8 mouse cellular contexts compared by ENCODE assay signal in genomic region chr10:8756604-8757354, GRCm38 (mm10).
DNase-seq lines count a peak whose midpoint lies in the region; ATAC-seq lines count a peak whose summit lies in the region.

No protein-coding gene starts in this region.

- peak overlapping the region; percentile 85 for H3K27ac ChIP-seq in embryonic facial prominence, embryonic 15.5 days (replicated peaks)
- peak overlapping the region; percentile 82 for H3K27ac ChIP-seq in hindbrain, embryonic 14.5 days
- peak overlapping the region; percentile 71; the same call in 1 of the 2 replicates for H3K27ac ChIP-seq in neural tube, embryonic 14.5 days (ENCODE audit: low read depth, low read length)

- H3K27me3 ChIP-seq in embryonic facial prominence, embryonic 15.5 days, result no peaks in the 10 kb centered on the region
- H3K27me3 ChIP-seq in hindbrain, embryonic 14.5 days (ENCODE audit: control insufficient read depth, insufficient read depth, low read length), result no peaks in the 10 kb centered on the region
- H3K27me3 ChIP-seq in neural tube, embryonic 14.5 days (ENCODE audit: control insufficient read depth, insufficient read depth, low read length), result no peaks in the 10 kb centered on the region

- peak; percentile 18 to 35 for DNase-seq in kidney, postnatal 4 days
- no peak for DNase-seq in kidney, adult 9 months
- no peak for DNase-seq in hindbrain, embryonic 14.5 days (ENCODE audit: low spot score)
- no peak for DNase-seq in embryo, embryonic 10.5 days (ENCODE audit: low spot score)
- DNase-seq in urinary bladder, postnatal 10 days (ENCODE audit: low spot score), result no peak
- no peak for DNase-seq in urinary bladder, postnatal 25 days (ENCODE audit: low spot score)

- 54% methylated on average over 11 of the region's 11 CpGs for WGBS in embryonic facial prominence, embryonic 15.5 days
- WGBS in hindbrain, embryonic 14.5 days, result 66% methylated on average over 11 of the region's 11 CpGs
- 52% methylated on average over 11 of the region's 11 CpGs for WGBS in neural tube, embryonic 14.5 days

- peak overlapping the region; percentile 35 for H3K4me2 ChIP-seq in embryonic facial prominence, embryonic 15.5 days (replicated peaks)
- H3K4me2 ChIP-seq in hindbrain, embryonic 14.5 days (replicated peaks), result peak overlapping the region; percentile 55
- H3K4me2 ChIP-seq in neural tube, embryonic 14.5 days (ENCODE audit: low read depth, low read length), result peak overlapping the region; percentile 54

- ATAC-seq in embryonic facial prominence, embryonic 15.5 days (ENCODE audit: insufficient number of reproducible peaks, low FRiP score, low TSS enrichment, low read depth), result no peak
- no peak for ATAC-seq in hindbrain, embryonic 14.5 days (ENCODE audit: low FRiP score)
- ATAC-seq in neural tube, embryonic 14.5 days (ENCODE audit: low read depth), result no peak

- 0 out of 2 replicates have a peak, but pooled peaks cover under 1% of the 10 kb centered on the region for H3K36me3 ChIP-seq in embryonic facial prominence, embryonic 15.5 days
- H3K36me3 ChIP-seq in hindbrain, embryonic 14.5 days (replicated peaks; ENCODE audit: control insufficient read depth, insufficient read depth), result no peaks in the 10 kb centered on the region
- no peaks in the 10 kb centered on the region for H3K36me3 ChIP-seq in neural tube, embryonic 14.5 days (ENCODE audit: control insufficient read depth, insufficient read depth, low read length)

- H3K4me3 ChIP-seq in embryonic facial prominence, embryonic 15.5 days (replicated peaks), result peak overlapping the region; percentile 16
- peak overlapping the region; percentile 27; the same call in 1 of the 2 replicates for H3K4me3 ChIP-seq in hindbrain, embryonic 14.5 days (replicated peaks; ENCODE audit: low read length)
- peak overlapping the region; percentile 25; the same call in 1 of the 2 replicates for H3K4me3 ChIP-seq in neural tube, embryonic 14.5 days (ENCODE audit: low read depth, low read length)

- no peak overlapping the region for H3K9ac ChIP-seq in embryonic facial prominence, embryonic 15.5 days
- peak overlapping the region; percentile 61 for H3K9ac ChIP-seq in hindbrain, embryonic 14.5 days
- H3K9ac ChIP-seq in neural tube, embryonic 14.5 days (replicated peaks; ENCODE audit: low read depth, low read length), result no peak overlapping the region; the same call in 1 of the 2 replicates

- no peaks in the 10 kb centered on the region for H3K9me3 ChIP-seq in embryonic facial prominence, embryonic 15.5 days (replicated peaks)
- no peaks in the 10 kb centered on the region for H3K9me3 ChIP-seq in hindbrain, embryonic 14.5 days (ENCODE audit: control insufficient read depth, low read length)
- no peaks in the 10 kb centered on the region for H3K9me3 ChIP-seq in neural tube, embryonic 14.5 days (ENCODE audit: control insufficient read depth, low read length)

- H3K4me1 ChIP-seq in embryonic facial prominence, embryonic 15.5 days, result peaks cover 59% of the 10 kb centered on the region
- peaks cover 29% of the 10 kb centered on the region for H3K4me1 ChIP-seq in hindbrain, embryonic 14.5 days (replicated peaks; ENCODE audit: control insufficient read depth, insufficient read depth, low read length)
- peaks cover 20% of the 10 kb centered on the region; the same call in 1 of the 2 replicates for H3K4me1 ChIP-seq in neural tube, embryonic 14.5 days (ENCODE audit: control insufficient read depth, insufficient read depth, low read length)

Comparison
In these comparisons a context has a peak if more than half of its experiments do, and no peak if none do; other contexts are left out.
1. DNase-seq: peak in kidney, postnatal 4 days (2 of 2); none in kidney, adult 9 months (single experiment), hindbrain, embryonic 14.5 days (single experiment), embryo, embryonic 10.5 days (single experiment), urinary bladder, postnatal 10 days (single experiment) and urinary bladder, postnatal 25 days (single experiment).
2. Peak in every context shown above with its lines, with median percentiles within 50 percentile points of each other: H3K27ac ChIP-seq, H3K4me2 ChIP-seq and H3K4me3 ChIP-seq.